In the genomic region with DNA sequence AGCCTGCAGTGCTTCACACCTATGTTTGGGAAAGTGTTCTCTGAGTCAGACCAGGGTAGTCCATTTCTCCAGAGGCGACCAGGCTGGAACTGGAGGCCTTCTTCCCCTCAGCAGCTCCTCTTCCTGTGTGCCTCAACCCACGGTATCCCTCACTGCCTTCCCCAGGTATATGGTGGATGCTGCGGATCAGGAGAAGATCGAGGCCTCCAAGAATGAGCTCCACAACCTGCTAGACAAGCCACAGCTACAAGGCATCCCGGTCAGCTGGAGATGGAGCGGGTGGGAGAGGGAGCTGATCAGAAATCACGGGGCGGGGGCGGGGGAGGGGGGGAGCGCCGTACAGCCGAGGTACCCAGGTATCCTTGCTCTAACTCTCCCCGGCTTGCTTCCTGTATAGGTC, we compare ENCODE assay signal across 9 mouse cellular contexts. TPM values are rescaled to one million over a fixed set of nuclear protein-coding genes. Genes with fewer than 3 reads are reported as not detected.
DNase-seq lines count a peak whose midpoint lies in the region; ATAC-seq and TF ChIP-seq lines count a peak whose summit lies in the region.
"Had no signal": no experiment of that assay in that cellular context is flagged by ENCODE, and none has a peak within 500 bp of the region (broad histone marks: within the 10 kb centered on the region; RNA-seq: fewer than 3 reads in every experiment).

No protein-coding gene starts in this region.

- H3K27ac ChIP-seq in heart, embryonic 14.5 days (replicated peaks in 1 of 2; ENCODE audit: control insufficient read depth in 1 of 2, insufficient read depth in 1 of 2, low read depth in 2 of 2, low read length in 2 of 2) = no peak overlapping the region
- H3K27ac ChIP-seq in hindbrain, embryonic 14.5 days = peak overlapping the region; percentile 94
- H3K27ac ChIP-seq in midbrain, embryonic 13.5 days = peak overlapping the region; percentile 91
- no peak overlapping the region for H3K27ac ChIP-seq in cerebellum, adult 2 months (ENCODE audit: insufficient read depth, low read length)

- H3K9ac ChIP-seq in heart, embryonic 14.5 days (ENCODE audit: low read length) = no peak overlapping the region
- H3K9ac ChIP-seq in hindbrain, embryonic 14.5 days = peak overlapping the region; percentile 48
- H3K9ac ChIP-seq in midbrain, embryonic 13.5 days (replicated peaks) = peak overlapping the region; percentile 50

- no peak for TF ChIP-seq POLR2A in cerebellum, adult 2 months (IDR thresholded peaks at IDR 0.05; ENCODE audit: borderline replicate concordance, insufficient read depth, low read length)

- no peaks in the 10 kb centered on the region for H3K9me3 ChIP-seq in heart, embryonic 14.5 days (ENCODE audit: control insufficient read depth, low read length)
- H3K9me3 ChIP-seq in hindbrain, embryonic 14.5 days (ENCODE audit: control insufficient read depth, low read length) = no peaks in the 10 kb centered on the region
- H3K9me3 ChIP-seq in midbrain, embryonic 13.5 days = no peaks in the 10 kb centered on the region

- 0 out of 4 replicates have a peak overlapping the region, but pooled peaks of 1 of the 2 experiments have one; percentile 18 for H3K4me3 ChIP-seq in heart, embryonic 14.5 days (ENCODE audit: control insufficient read depth in 1 of 2, insufficient read depth in 1 of 2, low read depth in 1 of 2, low read length in 2 of 2)
- H3K4me3 ChIP-seq in hindbrain, embryonic 14.5 days (replicated peaks; ENCODE audit: low read length) = no peak overlapping the region
- peak overlapping the region; percentile 14 for H3K4me3 ChIP-seq in midbrain, embryonic 13.5 days (replicated peaks)
- H3K4me3 ChIP-seq in cerebellum, adult 2 months (replicated peaks; ENCODE audit: insufficient read depth, low read depth, low read length) = no peak overlapping the region

- 16% methylated on average over 13 of the region's 13 CpGs for WGBS in heart, embryonic 14.5 days
- 15% methylated on average over 12 of the region's 13 CpGs for WGBS in hindbrain, embryonic 14.5 days
- 23% methylated on average over 13 of the region's 13 CpGs for WGBS in midbrain, embryonic 13.5 days
- WGBS in cerebellum, adult 2 months = 29% methylated on average over 13 of the region's 13 CpGs

- no peak for DNase-seq in heart, adult 9 months (ENCODE audit: low spot score in 2 of 2)
- peak; percentile 29 for DNase-seq in brain, adult 2 months (ENCODE audit: low read depth, low spot score)
- no peak for DNase-seq in hindbrain, embryonic 14.5 days (ENCODE audit: low spot score)
- DNase-seq in cerebellum, adult 2 months = no peak
- DNase-seq in spleen, adult 12 weeks (ENCODE audit: low spot score) = no peak
- no peak for DNase-seq in layer of hippocampus, adult 11-12 months (ENCODE audit: low spot score)

- ATAC-seq in heart, embryonic 14.5 days (ENCODE audit: insufficient number of reproducible peaks, insufficient read depth, low FRiP score, low read depth) = no peak
- peak; percentile 18; the same call in 1 of the 2 replicates for ATAC-seq in hindbrain, embryonic 14.5 days (ENCODE audit: low FRiP score)
- peak; percentile 49; the same call in 1 of the 2 replicates for ATAC-seq in midbrain, embryonic 13.5 days

- H3K4me1 ChIP-seq in heart, embryonic 14.5 days (ENCODE audit: control insufficient read depth in 2 of 2, insufficient read depth in 2 of 2, low read length in 2 of 2) = peaks cover 14 to 33% of the 10 kb centered on the region in 2 experiments
- peaks cover 51% of the 10 kb centered on the region for H3K4me1 ChIP-seq in hindbrain, embryonic 14.5 days (replicated peaks; ENCODE audit: control insufficient read depth, insufficient read depth, low read length)
- peaks cover 57% of the 10 kb centered on the region for H3K4me1 ChIP-seq in midbrain, embryonic 13.5 days (replicated peaks)
- peaks cover 14% of the 10 kb centered on the region; the same call in 1 of the 2 replicates for H3K4me1 ChIP-seq in cerebellum, adult 2 months (ENCODE audit: control insufficient read depth, insufficient read depth, low read length)

- no peak for TF ChIP-seq CTCF in cerebellum, adult 2 months (IDR thresholded peaks at IDR 0.05; ENCODE audit: borderline replicate concordance, insufficient read depth, low read depth, low read length)

- peak overlapping the region; percentile 56 for H3K4me2 ChIP-seq in heart, embryonic 14.5 days (ENCODE audit: low read length)
- H3K4me2 ChIP-seq in hindbrain, embryonic 14.5 days (replicated peaks) = peak overlapping the region; percentile 39
- H3K4me2 ChIP-seq in midbrain, embryonic 13.5 days (replicated peaks) = peak overlapping the region; percentile 36

- H3K36me3 ChIP-seq in heart, embryonic 14.5 days (ENCODE audit: control insufficient read depth, insufficient read depth, low read length) = peaks cover 33% of the 10 kb centered on the region
- peaks cover 58% of the 10 kb centered on the region for H3K36me3 ChIP-seq in hindbrain, embryonic 14.5 days (replicated peaks; ENCODE audit: control insufficient read depth, insufficient read depth)
- H3K36me3 ChIP-seq in midbrain, embryonic 13.5 days = peaks cover 38% of the 10 kb centered on the region

- peaks cover 22% of the 10 kb centered on the region for H3K27me3 ChIP-seq in heart, embryonic 14.5 days (ENCODE audit: control insufficient read depth, insufficient read depth, low read length)
- no peaks in the 10 kb centered on the region for H3K27me3 ChIP-seq in hindbrain, embryonic 14.5 days (ENCODE audit: control insufficient read depth, insufficient read depth, low read length)
- no peaks in the 10 kb centered on the region for H3K27me3 ChIP-seq in midbrain, embryonic 13.5 days
- no peaks in the 10 kb centered on the region for H3K27me3 ChIP-seq in cerebellum, adult 2 months (ENCODE audit: control insufficient read depth, insufficient read depth, low read length)
- H3K27me3 ChIP-seq: CH12.LX had no signal

RNA-seq across cellular contexts. Expression of a gene that starts 7.4 kb away (rescaled TPM):
- 34.3 and 37.2 TPM in 2 replicates for polyA plus RNA-seq in heart, embryonic 14.5 days (2014; fragmentation: Nextera tagmentation; extraction: Ambion mirVana)
- 354 and 383 TPM in 2 replicates for polyA plus RNA-seq in hindbrain, embryonic 14.5 days (2014; fragmentation: Nextera tagmentation; extraction: Ambion mirVana)
- polyA plus RNA-seq in midbrain, embryonic 13.5 days (2015; fragmentation: Nextera tagmentation; extraction: Ambion mirVana) = 234 and 247 TPM in 2 replicates
- 285 and 297 TPM in 2 replicates for polyA plus RNA-seq in cerebellum, adult 2 months (2012; rRNA removed)

RNA-seq across cellular contexts. Expression of a gene that starts 13.5 kb away (rescaled TPM):
- polyA plus RNA-seq in heart, embryonic 14.5 days (2014; fragmentation: Nextera tagmentation; extraction: Ambion mirVana) = not detected in 2 replicates
- polyA plus RNA-seq in hindbrain, embryonic 14.5 days (2014; fragmentation: Nextera tagmentation; extraction: Ambion mirVana) = 0.68 and 1.5 TPM in 2 replicates
- 0.13 and 0.17 TPM in 2 replicates for polyA plus RNA-seq in midbrain, embryonic 13.5 days (2015; fragmentation: Nextera tagmentation; extraction: Ambion mirVana)
- 555 and 600 TPM in 2 replicates for polyA plus RNA-seq in cerebellum, adult 2 months (2012; rRNA removed)

RNA-seq across cellular contexts. Expression of a gene that starts 21.5 kb away (rescaled TPM):
- 0.54 and 0.63 TPM in 2 replicates for polyA plus RNA-seq in heart, embryonic 14.5 days (2014; fragmentation: Nextera tagmentation; extraction: Ambion mirVana)
- 0.11 and 0.22 TPM in 2 replicates for polyA plus RNA-seq in hindbrain, embryonic 14.5 days (2014; fragmentation: Nextera tagmentation; extraction: Ambion mirVana)
- polyA plus RNA-seq in midbrain, embryonic 13.5 days (2015; fragmentation: Nextera tagmentation; extraction: Ambion mirVana) = 0.46 and 0.51 TPM in 2 replicates
- polyA plus RNA-seq in cerebellum, adult 2 months (2012; rRNA removed) = 0.25 and 0.29 TPM in 2 replicates

RNA-seq across cellular contexts. Expression of a gene that starts 48.9 kb away (rescaled TPM):
- 2.0 and 2.5 TPM in 2 replicates for polyA plus RNA-seq in heart, embryonic 14.5 days (2014; fragmentation: Nextera tagmentation; extraction: Ambion mirVana)
- polyA plus RNA-seq in hindbrain, embryonic 14.5 days (2014; fragmentation: Nextera tagmentation; extraction: Ambion mirVana) = 1.2 and 1.4 TPM in 2 replicates
- 0.35 and 0.44 TPM in 2 replicates for polyA plus RNA-seq in midbrain, embryonic 13.5 days (2015; fragmentation: Nextera tagmentation; extraction: Ambion mirVana)
- 2.9 and 3.0 TPM in 2 replicates for polyA plus RNA-seq in cerebellum, adult 2 months (2012; rRNA removed)

Comparison
In these comparisons a context has a peak if more than half of its experiments do, and no peak if none do; other contexts are left out.
1. H3K27ac ChIP-seq: peak in hindbrain, embryonic 14.5 days (single experiment) and midbrain, embryonic 13.5 days (single experiment); none in heart, embryonic 14.5 days (0 of 2) and cerebellum, adult 2 months (single experiment).
2. RNA of a gene that starts 13.5 kb away (polyA plus RNA-seq): 555 to 600 TPM in cerebellum, adult 2 months; 0.68 to 1.5 TPM in hindbrain, embryonic 14.5 days, 0.13 to 0.17 TPM in midbrain, embryonic 13.5 days and not detected in heart, embryonic 14.5 days; every median in the first group is over 100 times any median in the second.
3. Peak in every context shown above with its lines, with median percentiles within 50 percentile points of each other: H3K4me2 ChIP-seq.